Mouse (Mus musculus): ENCODE measurements around the gene Arsb. TPM values are rescaled to one million over a fixed set of nuclear protein-coding genes. Genes with fewer than 3 reads are reported as not detected.
"Not testable (repeated sequence)": the region's sequence is repeated elsewhere in the genome, so short reads cannot be mapped to it uniquely, and the experiment has no call there.

The Arsb gene
- polyA plus RNA-seq, 1 experiment: not detected

GRCm38 (mm10) chr13:93773704-93774315, 2.4 kb downstream of the Arsb start:
- H3K4me1 ChIP-seq (ENCODE audit: control insufficient read depth, insufficient read depth, low read length): peaks cover 3% of the 10 kb centered on the region; the same call in 1 of the 2 replicates
- no peak for TF ChIP-seq POLR2A (IDR thresholded peaks at IDR 0.05; ENCODE audit: insufficient read depth, low read depth, low read length)
- no peak for TF ChIP-seq CTCF (IDR thresholded peaks at IDR 0.05; ENCODE audit: insufficient read depth, low read depth, low read length)
- H3K4me3 ChIP-seq (ENCODE audit: insufficient read depth, low read depth, low read length): peak overlapping the region; percentile 15
- WGBS: 35% methylated on average over 7 of the region's 7 CpGs
- H3K27ac ChIP-seq (ENCODE audit: insufficient read depth, low read depth, low read length): peak overlapping the region; percentile 49

DNA sequence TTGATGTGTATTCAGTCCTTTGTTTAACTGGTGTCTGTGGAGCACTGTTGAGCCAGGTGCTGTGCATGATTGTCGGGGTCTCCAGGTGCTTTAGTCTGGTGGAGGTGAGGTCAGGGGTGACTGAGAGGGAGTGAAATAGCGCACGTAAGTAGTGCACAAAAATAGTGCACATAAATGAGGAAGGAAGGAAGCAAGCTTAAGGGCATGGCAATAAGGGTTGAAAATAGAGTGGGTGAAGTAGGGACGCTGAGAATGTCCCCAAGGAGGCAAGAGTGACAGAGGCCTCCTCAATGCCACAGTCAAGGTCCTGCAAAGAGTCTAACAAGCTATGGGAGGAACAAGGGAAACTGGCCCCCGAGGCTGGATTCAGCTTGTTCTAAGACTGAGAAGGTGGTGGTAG, 11.4 kb downstream of the Arsb start:
- no peak overlapping the region for H3K27ac ChIP-seq (ENCODE audit: insufficient read depth, low read depth, low read length)
- 92% methylated on average over 5 of the region's 5 CpGs for WGBS
- peaks cover 3% of the 10 kb centered on the region; the same call in 1 of the 2 replicates for H3K4me1 ChIP-seq (ENCODE audit: control insufficient read depth, insufficient read depth, low read length)
- H3K4me3 ChIP-seq (ENCODE audit: insufficient read depth, low read depth, low read length): no peak overlapping the region
- TF ChIP-seq POLR2A (IDR thresholded peaks at IDR 0.05; ENCODE audit: insufficient read depth, low read depth, low read length) (no peak), CTCF (IDR thresholded peaks at IDR 0.05; ENCODE audit: insufficient read depth, low read depth, low read length) (no peak)

DNA sequence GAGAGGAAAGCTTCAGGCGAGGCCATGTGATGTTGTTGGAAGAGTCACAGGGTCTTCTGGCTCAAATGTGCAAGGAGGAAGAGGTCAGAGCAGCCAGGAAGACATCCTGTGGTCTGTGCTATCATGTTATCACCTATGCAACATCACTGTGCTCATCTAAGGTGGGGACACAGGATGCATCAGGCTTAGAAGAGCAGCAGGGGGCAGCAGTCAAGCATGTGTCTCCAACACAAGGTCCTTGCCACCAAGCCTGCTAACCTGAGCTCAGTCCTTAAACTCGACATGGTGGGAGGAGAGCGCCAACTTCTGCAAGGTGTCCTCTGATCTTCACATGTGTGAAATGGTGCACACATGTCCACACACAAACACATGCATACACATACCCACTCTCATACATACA, 13.9 kb downstream of the Arsb start:
- Histone ChIP-seq H3K4me3 (ENCODE audit: insufficient read depth, low read depth, low read length) (no peak overlapping the region), H3K4me1 (ENCODE audit: control insufficient read depth, insufficient read depth, low read length) (peaks cover 5% of the 10 kb centered on the region; the same call in 1 of the 2 replicates), H3K27ac (ENCODE audit: insufficient read depth, low read depth, low read length) (no peak overlapping the region)
- TF ChIP-seq CTCF (IDR thresholded peaks at IDR 0.05; ENCODE audit: insufficient read depth, low read depth, low read length): no peak
- TF ChIP-seq POLR2A (IDR thresholded peaks at IDR 0.05; ENCODE audit: insufficient read depth, low read depth, low read length): no peak
- 94% methylated on average over 3 of the region's 3 CpGs for WGBS

DNA sequence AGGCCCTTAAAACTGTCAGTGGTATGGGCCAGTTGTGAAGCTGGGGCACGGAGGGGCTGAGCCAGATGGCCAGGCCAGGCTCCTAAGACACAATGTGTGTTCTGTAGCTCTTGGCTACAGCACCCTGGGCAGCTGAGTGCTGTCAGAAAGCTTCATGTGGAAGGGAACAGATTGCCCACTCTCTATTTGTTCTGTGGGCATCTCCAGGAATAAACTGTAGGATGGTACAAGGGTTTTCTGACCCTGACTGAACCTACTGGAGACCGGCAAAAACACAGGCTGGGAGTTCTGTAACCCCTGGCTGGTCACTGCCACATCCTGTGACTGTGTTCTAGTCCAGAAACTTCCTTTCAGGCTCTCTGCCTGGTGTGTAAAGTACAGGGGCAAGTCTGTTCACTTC, 14.6 kb downstream of the Arsb start:
- Histone ChIP-seq H3K4me1 (ENCODE audit: control insufficient read depth, insufficient read depth, low read length) (peaks cover 6% of the 10 kb centered on the region; the same call in 1 of the 2 replicates), H3K27ac (ENCODE audit: insufficient read depth, low read depth, low read length) (no peak overlapping the region), H3K4me3 (ENCODE audit: insufficient read depth, low read depth, low read length) (no peak overlapping the region)
- 57% methylated on average over 2 of the region's 2 CpGs for WGBS
- TF ChIP-seq CTCF (IDR thresholded peaks at IDR 0.05; ENCODE audit: insufficient read depth, low read depth, low read length): no peak
- no peak for TF ChIP-seq POLR2A (IDR thresholded peaks at IDR 0.05; ENCODE audit: insufficient read depth, low read depth, low read length)

DNA sequence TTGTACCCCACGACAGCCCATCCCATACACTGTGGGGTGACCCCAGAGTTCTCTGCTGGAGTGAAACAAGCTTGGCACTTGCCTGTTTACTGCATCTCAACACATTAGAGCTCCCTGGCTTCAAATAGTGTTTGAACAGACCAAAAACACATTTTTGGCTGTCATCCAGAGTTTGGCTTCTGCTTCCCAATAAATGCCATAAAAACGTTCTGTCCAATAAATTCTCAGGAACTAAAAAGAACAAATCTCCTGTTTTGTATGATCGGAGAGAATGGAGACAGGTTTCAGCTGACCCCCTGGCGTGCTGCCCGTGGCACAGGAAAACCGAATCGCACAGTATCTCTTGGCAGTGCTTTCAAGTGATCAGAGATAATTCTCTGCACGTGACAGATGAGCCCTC, 16.2 kb downstream of the Arsb start:
- 40% methylated on average over 8 of the region's 8 CpGs for WGBS
- TF ChIP-seq POLR2A (IDR thresholded peaks at IDR 0.05; ENCODE audit: insufficient read depth, low read depth, low read length) (no peak), CTCF (IDR thresholded peaks at IDR 0.05; ENCODE audit: insufficient read depth, low read depth, low read length) (no peak)
- H3K4me3 ChIP-seq (ENCODE audit: insufficient read depth, low read depth, low read length): no peak overlapping the region
- H3K4me1 ChIP-seq (ENCODE audit: control insufficient read depth, insufficient read depth, low read length): peaks cover 9% of the 10 kb centered on the region; the same call in 1 of the 2 replicates
- H3K27ac ChIP-seq (ENCODE audit: insufficient read depth, low read depth, low read length): no peak overlapping the region

- TF ChIP-seq CTCF (IDR thresholded peaks at IDR 0.05; ENCODE audit: insufficient read depth, low read depth, low read length): no peak
- no peak for TF ChIP-seq POLR2A (IDR thresholded peaks at IDR 0.05; ENCODE audit: insufficient read depth, low read depth, low read length)
- WGBS: 35% methylated on average over 11 of the region's 11 CpGs
- H3K4me3 ChIP-seq (ENCODE audit: insufficient read depth, low read depth, low read length): no peak overlapping the region
Measured at GRCm38 (mm10) chr13:93792945-93793642, 21.7 kb downstream of the Arsb start.

DNA sequence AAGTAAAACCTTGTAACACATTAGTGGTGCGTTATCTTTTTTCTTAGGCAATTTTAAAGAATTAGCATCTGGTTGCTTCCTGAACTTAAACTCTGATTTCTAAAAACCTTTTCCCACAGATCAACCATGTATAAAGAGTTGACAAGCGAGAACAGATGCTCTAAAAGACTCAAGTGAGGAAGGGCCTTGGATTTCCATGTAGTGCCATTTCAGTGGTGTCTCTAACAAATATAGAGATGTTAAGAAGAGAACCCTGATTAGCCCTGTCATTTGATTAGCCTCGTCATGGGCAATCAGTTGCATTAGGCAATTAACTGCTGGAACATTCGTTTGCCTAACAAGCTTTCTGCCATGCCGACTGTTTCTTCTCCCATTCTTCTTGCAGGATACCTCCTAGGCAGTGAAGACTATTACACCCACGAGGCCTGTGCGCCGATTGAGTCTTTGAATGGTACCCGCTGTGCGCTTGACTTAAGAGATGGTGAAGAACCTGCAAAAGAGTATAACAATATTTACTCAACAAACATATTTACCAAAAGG, 22.3 kb downstream of the Arsb start:
- H3K27ac ChIP-seq (ENCODE audit: insufficient read depth, low read depth, low read length): no peak overlapping the region
- 47% methylated on average over 10 of the region's 10 CpGs for WGBS
- peaks cover 15% of the 10 kb centered on the region for H3K4me1 ChIP-seq (ENCODE audit: control insufficient read depth, insufficient read depth, low read length)

More at GRCm38 (mm10) chr13:93792945-93793642, 21.7 kb downstream of the Arsb start:
- peaks cover 15% of the 10 kb centered on the region for H3K4me1 ChIP-seq (ENCODE audit: control insufficient read depth, insufficient read depth, low read length)
- no peak overlapping the region for H3K27ac ChIP-seq (ENCODE audit: insufficient read depth, low read depth, low read length)

DNA sequence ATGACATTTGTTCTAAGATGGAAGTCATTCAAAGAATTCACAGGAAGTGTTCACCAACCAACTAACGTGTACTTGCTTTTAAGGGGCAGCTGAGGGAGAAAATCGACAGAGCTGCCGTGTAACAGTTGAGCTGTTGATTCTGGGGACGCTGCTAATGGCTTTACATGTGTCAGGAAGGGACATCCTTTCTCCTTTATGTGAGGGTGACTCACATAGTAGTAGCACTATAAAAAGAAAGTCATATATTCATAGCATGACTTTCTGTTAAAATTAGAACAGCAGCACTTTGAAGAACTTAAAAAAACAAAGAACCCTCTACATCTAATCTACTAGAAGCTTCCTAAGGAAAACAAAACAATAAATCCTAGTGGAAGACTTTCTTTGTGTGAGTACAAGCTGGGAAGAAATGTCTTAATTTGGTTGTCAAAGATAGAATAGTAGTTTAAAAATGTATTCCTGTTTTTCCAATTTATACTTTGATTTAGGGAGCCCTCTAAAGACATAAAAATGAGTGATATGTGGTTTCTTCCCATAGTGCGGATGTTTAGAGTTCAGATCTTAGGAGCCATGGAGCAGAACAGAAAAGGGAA, 25.7 kb downstream of the Arsb start:
- H3K4me3 ChIP-seq (ENCODE audit: insufficient read depth, low read depth, low read length): no peak overlapping the region
- peak overlapping the region; percentile 10; the same call in 1 of the 2 replicates for H3K27ac ChIP-seq (ENCODE audit: insufficient read depth, low read depth, low read length)
- TF ChIP-seq POLR2A (IDR thresholded peaks at IDR 0.05; ENCODE audit: insufficient read depth, low read depth, low read length): no peak
- TF ChIP-seq CTCF (IDR thresholded peaks at IDR 0.05; ENCODE audit: insufficient read depth, low read depth, low read length): no peak
- 42% methylated on average over 5 of the region's 5 CpGs for WGBS
- H3K4me1 ChIP-seq (ENCODE audit: control insufficient read depth, insufficient read depth, low read length): peaks cover 9% of the 10 kb centered on the region

More for the DNA sequence above, 22.3 kb downstream of the Arsb start:
- H3K4me3 ChIP-seq (ENCODE audit: insufficient read depth, low read depth, low read length): no peak overlapping the region
- TF ChIP-seq CTCF (IDR thresholded peaks at IDR 0.05; ENCODE audit: insufficient read depth, low read depth, low read length) (no peak), POLR2A (IDR thresholded peaks at IDR 0.05; ENCODE audit: insufficient read depth, low read depth, low read length) (no peak)

GRCm38 (mm10) chr13:93810311-93810710, 38.9 kb downstream of the Arsb start:
- H3K4me3 ChIP-seq (ENCODE audit: insufficient read depth, low read depth, low read length); H3K4me1 ChIP-seq (ENCODE audit: control insufficient read depth, insufficient read depth, low read length); H3K27ac ChIP-seq (ENCODE audit: insufficient read depth, low read depth, low read length): not testable (repeated sequence)
- 95% methylated on average over 2 of the region's 2 CpGs for WGBS
